Mouse (Mus musculus) E14TG2a.4 (cell line): ENCODE results near the gene Vasp.

Experiments used
- CTCF ChIP-seq: conservative IDR thresholded peaks from 2 replicates; pipeline ENCODE4 v1.5.1; 2014; ENCODE audit warnings: low read length
- NANOG ChIP-seq: IDR thresholded peaks from 2 replicates; pipeline ENCODE4 v1.6.1; 2014; ENCODE audit warnings: borderline replicate concordance, low read length, mixed read lengths
- POU5F1 ChIP-seq: IDR thresholded peaks from 2 replicates; pipeline ENCODE4 v1.6.1; 2014; ENCODE audit warnings: low read length, borderline replicate concordance

DNA sequence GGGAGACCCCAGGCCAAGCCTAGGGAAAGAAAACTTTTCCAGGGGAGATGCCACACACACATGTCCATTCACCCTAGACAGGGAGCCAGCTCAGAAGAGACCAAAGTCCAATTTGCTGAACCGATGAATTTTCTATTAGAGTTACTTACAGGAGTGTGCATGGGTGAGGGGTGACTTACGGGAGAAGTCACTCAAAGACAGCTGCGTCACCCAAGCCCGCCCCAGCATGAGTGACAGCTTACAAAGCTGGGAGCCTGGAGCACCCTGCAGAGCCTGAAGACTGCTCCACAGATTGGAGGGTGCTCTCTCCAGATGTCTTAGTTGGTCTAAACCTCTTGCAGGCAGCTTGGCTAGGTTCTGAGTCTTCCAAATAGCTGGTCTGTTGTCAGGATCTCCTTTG lies 40.4 kb upstream of the Vasp start:
- TF ChIP-seq CTCF: no peak
- no peak for TF ChIP-seq POU5F1
- no peak for TF ChIP-seq NANOG
